Mouse (Mus musculus): Measurements from ENCODE around the gene Rarres2.

DNA sequence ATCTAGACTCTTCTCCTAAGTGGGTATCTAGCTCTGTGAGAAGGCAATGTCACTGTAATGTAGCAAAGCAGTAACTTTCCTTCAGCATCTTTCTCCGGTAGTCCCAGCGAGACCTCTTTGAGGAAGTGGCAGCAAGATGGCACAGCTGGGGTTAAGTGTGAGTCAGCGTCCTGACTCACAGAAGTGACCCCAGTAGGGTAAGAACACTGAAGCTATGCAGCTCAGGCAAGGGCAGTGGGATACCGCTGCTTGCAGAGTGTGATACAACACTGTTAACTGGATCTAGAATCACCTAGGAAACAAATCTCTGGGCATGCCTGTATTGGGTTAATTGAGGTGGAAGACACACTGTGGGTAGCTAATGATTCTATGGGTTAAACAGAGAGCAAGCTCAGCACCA is 36.5 kb downstream of the Rarres2 start:
- TF ChIP-seq POLR2A (IDR thresholded peaks at IDR 0.05; ENCODE audit: borderline replicate concordance, control insufficient read depth, low read depth, low read length): no peak
- TF ChIP-seq CTCF (IDR thresholded peaks at IDR 0.05; ENCODE audit: control insufficient read depth, insufficient read depth, low read length): no peak

Data from bone marrow, adult 2 months (tissue).